Mouse (Mus musculus) bone marrow macrophage, adult 2 months (primary cell): ENCODE results near the gene Aqp1. TPM values are rescaled to one million over a fixed set of nuclear protein-coding genes. Genes with fewer than 3 reads are reported as not detected.

Experiments
- H3K27ac ChIP-seq: 2 replicates; pipeline ENCODE4 v1.5.1; 2012; ENCODE audit warnings: low read depth, low read length; ENCODE audit not compliant: insufficient read depth
- H3K4me1 ChIP-seq: 2 replicates; pipeline ENCODE4 v1.6.1; 2012; ENCODE audit warnings: low read length; ENCODE audit not compliant: control insufficient read depth, insufficient read depth
- H3K4me3 ChIP-seq: 2 replicates; pipeline ENCODE4 v1.5.1; 2012; ENCODE audit warnings: mild to moderate bottlenecking, low read length, moderate library complexity; ENCODE audit not compliant: insufficient read depth
- CTCF ChIP-seq: IDR thresholded peaks from 2 replicates; pipeline ENCODE4 v1.5.1; 2012; ENCODE audit warnings: low read depth, mild to moderate bottlenecking, low read length, moderate library complexity
- POLR2A ChIP-seq: IDR thresholded peaks from 2 replicates; pipeline ENCODE4 v1.6.1; 2012; ENCODE audit warnings: mild to moderate bottlenecking, low read depth, low read length, borderline replicate concordance
- polyA plus RNA-seq: library from polyadenylated mRNA; stranded (reverse); fragments of >200 nt; gene quantifications from 2 replicates; pipeline ENCODE4 v1.2.4, GENCODE M21; 2012; ENCODE audit not compliant: missing spikeins, insufficient read depth, insufficient read length

Aqp1 gene
- polyA plus RNA-seq, 1 experiment = not detected

- no peaks in the 10 kb centered on the region for H3K4me1 ChIP-seq
- H3K4me3 ChIP-seq = no peak overlapping the region
- TF ChIP-seq POLR2A (no peak), CTCF (no peak)
- no peak overlapping the region for H3K27ac ChIP-seq
Observed at GRCm38 (mm10) chr6:55354456-55355117, 18.4 kb downstream of the Aqp1 start.

- TF ChIP-seq CTCF = no peak
- TF ChIP-seq POLR2A = no peak
- H3K4me3 ChIP-seq = no peak overlapping the region
- no peaks in the 10 kb centered on the region for H3K4me1 ChIP-seq
- no peak overlapping the region for H3K27ac ChIP-seq
Observed at GRCm38 (mm10) chr6:55355575-55355974, 19.3 kb downstream of the Aqp1 start.

GRCm38 (mm10) chr6:55356017-55356703 is 19.9 kb downstream of the Aqp1 start:
- TF ChIP-seq POLR2A = no peak
- TF ChIP-seq CTCF = no peak
- H3K27ac ChIP-seq = no peak overlapping the region
- no peak overlapping the region for H3K4me3 ChIP-seq
- no peaks in the 10 kb centered on the region for H3K4me1 ChIP-seq

GRCm38 (mm10) chr6:55356976-55357635 is 20.9 kb downstream of the Aqp1 start:
- no peak overlapping the region for H3K4me3 ChIP-seq
- H3K4me1 ChIP-seq = no peaks in the 10 kb centered on the region
- no peak overlapping the region for H3K27ac ChIP-seq
- TF ChIP-seq CTCF (no peak), POLR2A (no peak)

- H3K4me1 ChIP-seq = no peaks in the 10 kb centered on the region
- no peak for TF ChIP-seq POLR2A
- TF ChIP-seq CTCF = no peak
- H3K27ac ChIP-seq = no peak overlapping the region
Observed at GRCm38 (mm10) chr6:55357636-55358031, 21.4 kb downstream of the Aqp1 start.

DNA sequence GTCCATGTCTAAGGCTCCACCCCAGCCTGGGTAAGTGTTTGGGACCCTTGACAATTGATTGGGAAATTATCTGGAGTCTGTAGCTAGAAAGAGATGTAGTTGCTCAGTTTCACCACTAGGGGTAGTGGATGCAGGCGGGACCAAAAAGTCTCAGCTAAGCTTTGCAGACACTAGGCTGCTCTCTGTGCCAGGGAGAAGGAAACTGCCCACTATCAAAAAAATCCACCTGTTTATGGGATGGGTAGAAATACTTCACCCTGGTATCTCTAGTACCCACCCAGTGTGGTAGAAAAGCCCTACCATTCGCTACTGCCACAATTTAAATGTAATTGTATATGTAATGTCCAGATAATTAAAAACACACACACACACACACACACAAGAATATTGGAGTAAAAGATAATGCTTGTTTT is 22.5 kb downstream of the Aqp1 start:
- no peak overlapping the region for H3K27ac ChIP-seq
- TF ChIP-seq CTCF (peak; percentile 60), POLR2A (no peak)
- no peaks in the 10 kb centered on the region for H3K4me1 ChIP-seq

More at GRCm38 (mm10) chr6:55357636-55358031, 21.4 kb downstream of the Aqp1 start:
- no peak overlapping the region for H3K4me3 ChIP-seq

GRCm38 (mm10) chr6:55362663-55363062 is 26.4 kb downstream of the Aqp1 start:
- TF ChIP-seq POLR2A (no peak), CTCF (no peak)

More for the DNA sequence above, 22.5 kb downstream of the Aqp1 start:
- no peak overlapping the region for H3K4me3 ChIP-seq

DNA sequence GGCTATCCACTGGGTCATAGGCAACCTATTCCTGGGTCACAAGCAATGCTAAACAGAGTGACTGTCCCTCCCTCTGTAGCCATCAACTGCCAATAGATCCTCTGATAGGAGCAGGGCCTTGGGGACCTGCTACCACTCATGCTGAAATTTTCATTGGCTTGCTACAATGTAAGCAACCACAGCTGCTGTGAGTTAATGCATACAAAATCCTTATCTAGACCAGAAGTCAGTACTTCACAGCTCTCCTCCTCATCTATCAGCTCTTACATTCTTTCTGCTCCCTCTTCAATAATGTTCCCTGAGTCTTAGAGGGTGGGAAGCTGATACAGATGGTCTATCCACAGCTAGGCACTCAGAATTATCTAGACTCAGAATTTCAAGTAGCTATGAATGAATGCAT is 30.9 kb downstream of the Aqp1 start:
- no peak overlapping the region for H3K4me3 ChIP-seq
- H3K27ac ChIP-seq = no peak overlapping the region
- H3K4me1 ChIP-seq = no peaks in the 10 kb centered on the region
- TF ChIP-seq POLR2A (no peak), CTCF (no peak)

More at GRCm38 (mm10) chr6:55362663-55363062, 26.4 kb downstream of the Aqp1 start:
- Histone ChIP-seq H3K27ac (no peak overlapping the region), H3K4me3 (no peak overlapping the region), H3K4me1 (no peaks in the 10 kb centered on the region)

- Histone ChIP-seq H3K4me3 (no peak overlapping the region), H3K27ac (no peak overlapping the region), H3K4me1 (no peaks in the 10 kb centered on the region)
- TF ChIP-seq POLR2A = no peak
- TF ChIP-seq CTCF = no peak
Observed at GRCm38 (mm10) chr6:55370831-55371230, 34.6 kb downstream of the Aqp1 start.

DNA sequence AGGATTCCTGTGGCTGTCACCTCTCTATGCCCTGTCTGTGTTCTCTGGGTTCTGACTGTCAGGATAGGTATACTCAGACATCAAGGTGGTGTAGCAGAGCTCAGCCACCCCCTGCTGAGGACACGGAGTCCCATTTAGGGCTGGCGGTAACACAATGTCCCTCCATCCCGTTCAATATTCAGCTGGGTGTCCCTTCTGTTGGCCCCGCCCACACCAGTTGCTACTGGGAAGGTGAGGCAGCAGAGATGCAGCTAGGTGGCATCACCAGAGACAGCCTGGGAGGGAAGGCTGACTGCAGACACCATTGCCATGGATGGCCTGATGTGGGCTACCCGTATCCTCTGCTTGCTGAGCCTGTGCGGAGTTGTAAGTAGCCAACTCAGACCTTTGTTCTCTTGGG is 39.8 kb downstream of the Aqp1 start, which contains the start of gene Ghrhr:
Gene Ghrhr, plus strand, starts transcription at position 220 of the 400 bp plus-strand sequence.
- TF ChIP-seq CTCF (no peak), POLR2A (no peak)
- no peak within 1 kb of the TSS for H3K27ac ChIP-seq
- H3K4me3 ChIP-seq = no peak within 1 kb of the TSS
- H3K4me1 ChIP-seq = no peaks in the 10 kb centered on the region
